Mouse (Mus musculus) heart, postnatal 0 days (tissue): Measurements from ENCODE around the gene Ccdc85c. TPM values are rescaled to one million over a fixed set of nuclear protein-coding genes. Genes with fewer than 3 reads are reported as not detected.

Source experiments
- ATAC-seq: fragments of 200-750 bp; cut with Nextera tagmentation; 2 replicates; pipeline ENCODE4 v1.8.0; 2017; ENCODE audit warnings: low read depth, moderate number of reproducible peaks, moderate library complexity; ENCODE audit not compliant: insufficient read depth
- DNase-seq: peaks from one replicate; pipeline ENCODE4 v3.0.0-alpha.2; 2016; ENCODE audit warnings: low spot score
- H3K27ac ChIP-seq: fragments of 300-500 bp; sonication (generic); 2 replicates; pipeline ENCODE4 v1.5.1; 2014; ENCODE audit warnings: low read depth, mild to moderate bottlenecking
- H3K27me3 ChIP-seq: fragments of 300-500 bp; sonication (generic); 2 replicates; pipeline ENCODE4 v1.6.1; 2014; ENCODE audit warnings: low read length, mixed read lengths; ENCODE audit not compliant: control insufficient read depth, insufficient read depth
- H3K36me3 ChIP-seq: fragments of 300-500 bp; sonication (generic); replicated peaks from 2 replicates; pipeline ENCODE4 v1.6.1; 2014; ENCODE audit warnings: low read length, mixed read lengths; ENCODE audit not compliant: control insufficient read depth, insufficient read depth
- H3K4me1 ChIP-seq: fragments of 300-500 bp; sonication (generic); 2 replicates; pipeline ENCODE4 v1.6.1; 2014; ENCODE audit warnings: antibody characterized with exemption; ENCODE audit not compliant: control insufficient read depth, insufficient read depth
- H3K4me2 ChIP-seq: fragments of 300-500 bp; sonication (generic); 2 replicates; pipeline ENCODE4 v1.6.1; 2014; ENCODE audit warnings: low read depth, mild to moderate bottlenecking, low read length, moderate library complexity
- H3K4me3 ChIP-seq: fragments of 300-500 bp; sonication (generic); 2 replicates; pipeline ENCODE4 v1.5.1; 2014; ENCODE audit warnings: low read depth, low read length
- H3K9ac ChIP-seq: fragments of 300-500 bp; sonication (generic); replicated peaks from 2 replicates; pipeline ENCODE4 v1.6.1; 2014; ENCODE audit warnings: low read depth, low read length, mixed read lengths
- H3K9me3 ChIP-seq: fragments of 300-500 bp; sonication (generic); replicated peaks from 2 replicates; pipeline ENCODE4 v1.6.1; 2016; ENCODE audit warnings: low read length; ENCODE audit not compliant: control insufficient read depth
- CTCF ChIP-seq: IDR thresholded peaks from 2 replicates; pipeline ENCODE4 v1.5.1; 2016; ENCODE audit warnings: antibody characterized with exemption, control low read depth, low read depth
- EP300 ChIP-seq: IDR thresholded peaks from 2 replicates; pipeline ENCODE4 v1.6.1; 2016; ENCODE audit warnings: antibody characterized with exemption, low read depth
- WGBS: fragments of 180-500 bp; shearing (Covaris S2); extraction: QIAGEN DNeasy Blood & Tissue Kit; methylation state at CpG from one replicate; pipeline ENCODE4 v1.1.7; 2014; 5-methylcytosine and 5-hydroxymethylcytosine counted together
- polyA plus RNA-seq: library from polyadenylated mRNA; unstranded; fragments of >200 nt; fragmentation: Nextera tagmentation; extraction: Ambion mirVana; gene quantifications from 2 replicates; pipeline ENCODE4 v1.2.1, GENCODE M21; 2015
- total RNA-seq: library from RNA; depleted of rRNA; stranded (reverse); fragments of >200 nt; gene quantifications from 2 replicates; pipeline ENCODE4 v1.2.3, GENCODE M21; 2014; ENCODE audit warnings: low replicate concordance

The Ccdc85c gene
- total and polyA plus RNA-seq, 2 experiments from 2014 or later: 7.8 to 44.7 TPM

DNA sequence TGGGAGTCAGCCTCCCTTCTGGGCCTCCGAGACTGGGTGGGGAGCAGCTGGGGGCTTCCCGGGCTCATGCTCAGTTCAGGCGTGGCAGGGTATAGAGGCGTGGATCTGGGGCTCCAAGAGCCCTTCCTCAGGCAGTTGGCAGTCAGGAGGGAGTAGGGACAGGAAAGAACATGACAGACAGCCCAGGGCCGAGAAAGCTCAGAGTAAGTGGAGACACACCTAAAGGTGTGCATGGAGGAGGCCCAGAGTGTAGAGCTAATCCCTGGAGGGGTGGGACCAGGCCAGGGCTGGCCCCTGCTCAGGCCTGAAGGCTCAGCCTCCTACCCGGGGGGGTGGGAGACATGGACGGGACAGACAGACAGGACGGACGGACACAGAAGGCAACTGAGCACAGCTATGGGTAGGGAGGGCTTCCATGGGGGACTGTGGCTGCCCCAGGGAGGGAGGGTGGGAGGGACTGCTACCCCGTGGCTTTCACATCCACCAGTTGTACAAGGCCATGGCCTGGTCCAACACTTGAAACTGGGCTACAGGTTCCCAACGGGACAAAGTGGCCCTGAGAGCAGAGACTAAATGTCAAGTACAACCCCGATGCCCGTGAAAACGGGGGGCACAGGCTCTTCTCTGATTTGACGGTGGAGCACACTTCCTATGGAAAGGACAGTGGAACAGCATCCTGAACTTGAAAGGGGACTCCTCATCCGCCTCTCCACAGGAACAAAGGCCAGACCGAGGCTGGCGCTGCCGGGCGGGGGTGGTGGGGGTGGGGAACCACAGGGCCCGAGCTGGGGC, 55.2 kb downstream of the Ccdc85c start:
- WGBS: 71% methylated on average over 21 of the region's 21 CpGs
- no peak for TF ChIP-seq CTCF
- Histone ChIP-seq H3K27ac (no peak overlapping the region), H3K9me3 (no peaks in the 10 kb centered on the region), H3K4me2 (peak overlapping the region; percentile 9), H3K4me3 (no peak overlapping the region), H3K27me3 (no peaks in the 10 kb centered on the region), H3K4me1 (0 out of 2 replicates have a peak, but pooled peaks cover 7% of the 10 kb centered on the region), H3K9ac (no peak overlapping the region), H3K36me3 (no peaks in the 10 kb centered on the region)
- DNase-seq (no peak), ATAC-seq (no peak)

DNA sequence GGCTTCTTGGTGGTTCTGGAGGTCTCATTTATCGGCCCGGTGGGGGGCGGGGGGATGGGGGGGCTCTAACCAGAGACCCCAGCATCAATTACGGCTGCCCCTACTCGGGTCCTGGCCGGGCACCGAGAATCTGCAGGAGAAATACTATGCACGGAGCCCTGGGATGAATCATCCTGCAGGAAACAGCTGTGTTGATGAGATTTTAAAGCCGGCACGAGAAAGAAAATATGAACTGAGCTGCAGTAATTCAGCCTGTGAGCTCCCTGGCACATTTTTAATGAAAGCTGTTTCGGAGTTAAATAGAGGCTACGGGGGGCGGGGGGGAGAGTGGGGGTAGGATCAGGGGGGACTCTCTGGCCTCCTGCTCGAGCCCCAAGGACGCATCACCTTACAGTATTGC, 56.1 kb downstream of the Ccdc85c start:
- TF ChIP-seq EP300: no peak
- no peak for TF ChIP-seq CTCF
- Histone ChIP-seq H3K4me3 (no peak overlapping the region), H3K36me3 (no peaks in the 10 kb centered on the region), H3K27ac (no peak overlapping the region), H3K9me3 (no peaks in the 10 kb centered on the region), H3K9ac (no peak overlapping the region), H3K4me2 (peak overlapping the region; percentile 9), H3K4me1 (0 out of 2 replicates have a peak, but pooled peaks cover 8% of the 10 kb centered on the region), H3K27me3 (no peaks in the 10 kb centered on the region)
- ATAC-seq (no peak), DNase-seq (peak; percentile 43)
- WGBS: 59% methylated on average over 15 of the region's 15 CpGs

DNA sequence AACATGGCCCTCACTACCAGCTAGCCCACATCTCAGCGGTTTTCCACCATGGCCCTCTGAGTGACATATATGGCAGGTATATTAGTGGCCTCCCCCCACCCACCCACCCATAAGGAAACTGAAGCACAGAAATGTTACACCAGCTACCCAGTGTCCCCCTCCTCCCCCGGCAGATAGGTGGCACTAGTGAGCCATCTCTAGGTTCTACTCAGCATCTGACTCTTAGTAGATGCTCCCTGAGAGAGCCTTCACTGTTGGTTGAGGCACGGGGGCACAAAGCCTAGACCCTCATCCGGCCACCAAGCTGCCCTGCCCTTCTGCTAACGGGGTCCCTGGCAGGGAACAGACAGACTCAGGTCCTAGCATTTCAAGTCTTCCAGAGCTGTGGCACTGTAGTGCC, 57.7 kb downstream of the Ccdc85c start:
- Histone ChIP-seq H3K4me1 (peaks cover 24% of the 10 kb centered on the region), H3K9me3 (no peaks in the 10 kb centered on the region), H3K4me3 (no peak overlapping the region), H3K4me2 (no peak overlapping the region), H3K27ac (no peak overlapping the region), H3K9ac (no peak overlapping the region), H3K36me3 (no peaks in the 10 kb centered on the region), H3K27me3 (no peaks in the 10 kb centered on the region)
- WGBS: 67% methylated on average over 5 of the region's 5 CpGs
- DNase-seq (peak; percentile 50), ATAC-seq (0 out of 2 replicates have a peak, but pooled peaks have one; percentile 21)
- TF ChIP-seq CTCF (peak; percentile 73), EP300 (no peak)

DNA sequence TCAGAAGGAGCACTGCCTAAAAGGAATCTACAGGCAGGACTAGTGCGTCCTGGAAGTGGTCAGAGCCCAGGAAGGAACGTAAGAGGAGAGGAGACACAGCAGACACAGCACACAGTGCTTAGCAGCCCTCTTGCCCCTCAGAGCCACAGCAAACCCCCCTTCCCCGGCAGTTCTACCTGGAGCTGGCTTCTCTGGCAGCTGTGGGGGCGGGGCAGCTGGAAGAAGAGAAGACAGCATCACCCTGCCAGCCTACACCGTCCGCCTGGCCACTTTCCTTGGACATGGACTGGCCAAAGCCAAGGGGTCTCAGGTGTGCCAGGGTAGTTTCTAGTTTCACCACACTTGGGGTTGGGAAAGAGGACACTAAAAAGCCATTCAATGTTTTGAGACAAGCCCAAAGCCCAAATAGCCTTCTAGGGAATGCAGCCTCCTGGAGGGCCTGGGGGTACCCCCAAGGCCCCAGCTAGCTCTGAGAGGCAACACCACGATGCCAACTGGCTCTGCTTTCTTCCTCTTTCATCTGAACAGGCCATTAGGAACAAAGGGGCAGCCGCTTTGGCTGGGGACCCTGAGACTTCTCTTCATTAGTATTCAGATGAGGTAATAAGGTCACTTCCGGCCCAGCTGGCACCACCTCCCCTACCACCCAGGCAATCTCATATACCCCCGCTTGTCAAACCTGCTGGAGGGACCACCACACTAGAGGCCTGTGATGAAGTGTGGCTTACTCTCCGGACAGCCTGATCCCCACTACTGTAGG, 58.4 kb downstream of the Ccdc85c start:
- no peak for DNase-seq

DNA sequence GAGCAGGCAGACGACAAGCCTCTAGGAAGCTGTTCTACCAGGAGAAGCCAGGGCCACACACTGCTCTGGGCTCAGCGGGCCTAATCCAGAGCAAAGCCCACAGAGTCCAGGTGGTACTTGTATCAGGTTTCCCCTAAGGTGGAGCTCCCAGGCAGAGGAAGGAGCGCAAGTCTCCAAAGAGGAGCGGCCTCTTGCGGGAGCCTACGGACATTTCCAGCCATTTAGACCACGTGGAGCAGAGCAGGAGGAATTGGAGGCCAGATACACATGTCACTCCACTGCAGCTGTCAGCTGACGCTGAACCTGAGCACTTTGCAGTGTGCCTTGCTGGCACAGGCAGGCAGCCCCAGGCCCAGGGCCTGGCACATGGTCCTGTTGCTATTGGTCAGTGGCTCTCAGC, 60.1 kb downstream of the Ccdc85c start:
- WGBS: 48% methylated on average over 8 of the region's 8 CpGs
- Histone ChIP-seq H3K4me2 (no peak overlapping the region), H3K27me3 (no peaks in the 10 kb centered on the region), H3K4me1 (peaks cover 35% of the 10 kb centered on the region), H3K27ac (no peak overlapping the region), H3K9me3 (no peaks in the 10 kb centered on the region), H3K9ac (no peak overlapping the region), H3K4me3 (no peak overlapping the region), H3K36me3 (no peaks in the 10 kb centered on the region)
- DNase-seq (no peak), ATAC-seq (no peak; the same call in 1 of the 2 replicates)
- TF ChIP-seq EP300 (no peak), CTCF (no peak; the same call in 1 of the 2 replicates)

More for the DNA sequence above, 58.4 kb downstream of the Ccdc85c start:
- H3K4me3 ChIP-seq: no peak overlapping the region
- no peak overlapping the region for H3K4me2 ChIP-seq
- 86% methylated on average over 11 of the region's 11 CpGs for WGBS
- no peaks in the 10 kb centered on the region for H3K9me3 ChIP-seq
- H3K36me3 ChIP-seq: no peaks in the 10 kb centered on the region
- H3K4me1 ChIP-seq: peaks cover 32% of the 10 kb centered on the region
- H3K27me3 ChIP-seq: no peaks in the 10 kb centered on the region
- TF ChIP-seq EP300: no peak
- TF ChIP-seq CTCF: no peak
- no peak for ATAC-seq
- no peak overlapping the region for H3K9ac ChIP-seq
- no peak overlapping the region for H3K27ac ChIP-seq
